Mouse (Mus musculus) limb, embryonic 14.5 days (tissue): Measurements from ENCODE around the gene Tas1r1. TPM values are rescaled to one million over a fixed set of nuclear protein-coding genes. Genes with fewer than 3 reads are reported as not detected.

ENCODE experiments used
- ATAC-seq: fragments of 200-750 bp; cut with Nextera tagmentation; 2 replicates; pipeline ENCODE4 v1.8.0; 2017; ENCODE audit warnings: low read depth, moderate number of reproducible peaks, moderate TSS enrichment; ENCODE audit not compliant: low FRiP score
- DNase-seq: peaks from one replicate; pipeline ENCODE4 v3.0.0-alpha.2; 2015; ENCODE audit warnings: low spot score
- H3K27ac ChIP-seq: fragments of 300-500 bp; sonication (generic); replicated peaks from 2 replicates; pipeline ENCODE4 v1.5.1; 2014; ENCODE audit warnings: low read depth, mild to moderate bottlenecking, low read length, moderate library complexity, mixed read lengths
- H3K27me3 ChIP-seq: fragments of 300-500 bp; sonication (generic); 2 replicates; pipeline ENCODE4 v1.6.1; 2014; ENCODE audit warnings: low read length, mixed read lengths; ENCODE audit not compliant: control insufficient read depth, insufficient read depth
- H3K36me3 ChIP-seq: fragments of 300-500 bp; sonication (generic); 2 replicates; pipeline ENCODE4 v1.6.1; 2014; ENCODE audit warnings: mild to moderate bottlenecking, low read length, moderate library complexity, mixed read lengths; ENCODE audit not compliant: control insufficient read depth, insufficient read depth
- H3K4me1 ChIP-seq: fragments of 300-500 bp; sonication (generic); 2 replicates; pipeline ENCODE4 v1.6.1; 2014; ENCODE audit warnings: antibody characterized with exemption, low read length, mixed read lengths; ENCODE audit not compliant: control insufficient read depth, insufficient read depth
- H3K4me2 ChIP-seq: fragments of 300-500 bp; sonication (generic); replicated peaks from 2 replicates; pipeline ENCODE4 v1.6.1; 2014; ENCODE audit warnings: low read depth, mild to moderate bottlenecking, low read length, moderate library complexity; ENCODE audit not compliant: severe bottlenecking
- H3K4me3 ChIP-seq: fragments of 300-500 bp; sonication (generic); replicated peaks from 2 replicates; pipeline ENCODE4 v1.5.1; 2014; ENCODE audit warnings: low read length
- H3K9ac ChIP-seq: fragments of 300-500 bp; sonication (generic); 2 replicates; pipeline ENCODE4 v1.6.1; 2014; ENCODE audit warnings: mild to moderate bottlenecking, low read depth, low read length, moderate library complexity; ENCODE audit not compliant: severe bottlenecking
- H3K9me3 ChIP-seq: fragments of 300-500 bp; sonication (generic); 2 replicates; pipeline ENCODE4 v1.6.1; 2016; ENCODE audit warnings: low read length; ENCODE audit not compliant: control insufficient read depth
- POLR2A ChIP-seq: fragments of 200-500 bp; IDR thresholded peaks from 2 replicates; pipeline ENCODE4 v1.8.0; 2012; ENCODE audit warnings: inconsistent platforms, mild to moderate bottlenecking, moderate library complexity, borderline replicate concordance; ENCODE audit not compliant: insufficient read depth, insufficient read length; ENCODE audit errors: extremely low read depth
- WGBS: fragments of 180-500 bp; shearing (Covaris S2); extraction: QIAGEN DNeasy Blood & Tissue Kit; methylation state at CpG from one replicate; pipeline ENCODE4 v1.1.7; 2014; 5-methylcytosine and 5-hydroxymethylcytosine counted together
- polyA plus RNA-seq, 2 experiments: library from polyadenylated mRNA; depleted of rRNA in 1 of 2; stranded (reverse) in 1 of 2; unstranded in 1 of 2; fragments of >200 nt; fragmentation: Nextera tagmentation in 1 of 2; extraction: Ambion mirVana in 1 of 2; gene quantifications; 2 replicates each; pipeline versions ENCODE4 v1.2.1 to v1.2.3; 2012 to 2014

The Tas1r1 gene
- polyA plus RNA-seq, 2 experiments = 1.0 to 1.3 TPM

DNA sequence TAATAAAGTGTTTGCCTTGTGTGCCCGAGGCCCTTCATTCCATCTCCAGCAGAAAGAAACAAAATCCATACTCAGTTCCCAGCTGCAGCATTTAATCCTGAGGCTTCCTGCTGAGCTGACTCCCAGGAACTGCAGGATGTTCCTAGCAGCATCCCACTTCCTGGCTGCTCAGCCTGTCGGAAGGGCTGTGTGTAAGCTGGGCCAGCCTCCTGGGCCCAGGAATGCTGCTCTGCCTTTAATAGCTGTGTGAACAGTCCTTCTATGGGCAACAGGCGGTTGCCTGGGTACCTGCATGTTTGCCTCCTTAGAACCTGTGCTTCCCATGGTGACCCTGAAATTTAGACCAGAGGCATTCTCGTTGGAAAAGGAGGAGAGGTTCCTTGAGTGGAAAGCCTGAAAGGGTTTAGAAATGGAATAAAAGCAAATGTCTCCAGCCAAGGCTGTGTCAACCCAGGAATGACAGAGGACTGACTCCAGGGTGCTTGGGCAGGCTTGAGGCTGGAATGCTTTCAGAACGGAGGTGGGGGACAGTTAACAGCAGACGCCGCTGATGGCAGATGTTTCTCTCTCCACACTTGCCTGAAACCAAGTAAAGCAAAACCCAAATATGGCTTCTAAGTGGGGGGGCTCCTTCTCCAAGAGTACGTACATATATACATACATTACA, 30.8 kb downstream of the Tas1r1 start:
- DNase-seq = no peak
- H3K27me3 ChIP-seq = no peaks in the 10 kb centered on the region
- ATAC-seq = no peak
- H3K4me1 ChIP-seq = peaks cover 28% of the 10 kb centered on the region
- H3K36me3 ChIP-seq = peaks cover 3% of the 10 kb centered on the region; the same call in 1 of the 2 replicates
- H3K27ac ChIP-seq = no peak overlapping the region
- H3K4me3 ChIP-seq = peak overlapping the region; percentile 81
- peak overlapping the region; percentile 74; the same call in 1 of the 2 replicates for H3K9ac ChIP-seq
- no peaks in the 10 kb centered on the region for H3K9me3 ChIP-seq
- 3% methylated on average over 8 of the region's 8 CpGs for WGBS
- TF ChIP-seq POLR2A = no peak
- H3K4me2 ChIP-seq = peak overlapping the region; percentile 100

DNA sequence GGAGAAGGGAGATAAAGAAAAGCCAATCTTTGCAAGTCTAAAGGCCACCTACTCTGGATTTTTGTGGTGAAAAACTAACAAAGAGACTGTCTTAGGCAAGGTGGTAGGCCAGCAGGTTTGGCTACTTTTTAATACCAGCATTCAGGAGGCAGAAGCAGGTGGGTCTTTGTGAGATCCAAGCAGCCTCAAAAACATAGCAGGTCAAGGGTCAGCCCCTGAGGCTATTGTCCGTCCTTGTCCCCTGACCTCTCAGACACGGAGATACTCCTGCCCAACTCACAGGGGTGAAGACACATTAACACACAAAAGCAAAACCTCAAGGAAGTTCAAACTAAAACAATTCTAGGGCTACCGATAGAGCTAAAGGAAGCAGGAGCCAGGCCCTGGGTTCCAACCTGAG, 31.6 kb downstream of the Tas1r1 start:
- 29% methylated on average over 3 of the region's 3 CpGs for WGBS
- no peak for TF ChIP-seq POLR2A
- no peak overlapping the region for H3K4me2 ChIP-seq
- H3K27ac ChIP-seq = no peak overlapping the region
- no peak overlapping the region for H3K9ac ChIP-seq
- no peaks in the 10 kb centered on the region for H3K36me3 ChIP-seq
- H3K9me3 ChIP-seq = no peaks in the 10 kb centered on the region
- H3K4me3 ChIP-seq = no peak overlapping the region
- ATAC-seq = no peak
- peaks cover 28% of the 10 kb centered on the region for H3K4me1 ChIP-seq
- DNase-seq = no peak
- no peaks in the 10 kb centered on the region for H3K27me3 ChIP-seq

DNA sequence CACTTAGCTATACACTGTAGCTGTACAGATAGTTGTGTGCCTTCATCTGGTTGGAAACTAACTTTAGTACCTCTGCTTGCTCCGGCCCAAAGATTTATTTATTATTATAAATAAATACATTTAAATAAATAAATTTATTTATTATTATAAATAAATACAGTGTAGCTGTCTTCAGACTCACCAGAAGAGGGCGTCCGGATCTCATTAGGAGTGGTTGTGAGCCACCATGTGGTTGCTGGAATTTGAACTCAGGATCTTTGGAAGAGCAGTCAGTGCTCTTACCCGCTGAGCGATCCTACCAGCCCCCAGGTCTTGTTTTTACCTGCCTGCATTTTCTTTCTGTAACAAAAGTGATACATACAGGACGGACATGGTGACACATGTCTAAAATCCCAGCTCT, 32.2 kb downstream of the Tas1r1 start:
- no peak for ATAC-seq
- Histone ChIP-seq H3K4me3 (no peak overlapping the region), H3K27me3 (no peaks in the 10 kb centered on the region), H3K4me2 (no peak overlapping the region), H3K4me1 (peaks cover 24% of the 10 kb centered on the region), H3K36me3 (no peaks in the 10 kb centered on the region), H3K9ac (no peak overlapping the region), H3K9me3 (no peaks in the 10 kb centered on the region), H3K27ac (no peak overlapping the region)
- 80% methylated on average over 6 of the region's 6 CpGs for WGBS
- TF ChIP-seq POLR2A = no peak
- DNase-seq = no peak

DNA sequence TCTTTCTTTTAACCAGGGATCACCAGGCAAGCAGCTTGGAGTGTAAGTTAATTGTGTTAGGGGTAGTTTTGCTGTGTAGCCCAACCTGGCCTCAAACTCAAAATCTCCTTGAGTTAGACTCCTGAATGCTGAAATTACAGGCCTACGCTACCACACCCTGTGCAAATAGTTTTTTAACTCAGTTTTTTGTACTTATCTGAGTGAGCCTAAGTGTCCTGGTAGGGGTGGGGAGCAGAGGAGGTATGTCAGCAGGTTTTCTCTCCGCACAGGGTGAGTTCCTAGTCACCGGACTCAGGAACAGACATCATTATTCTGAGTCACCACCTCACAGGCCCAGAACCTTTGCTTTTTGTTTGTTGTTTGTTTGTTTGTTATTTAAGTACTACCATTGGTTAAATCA, 36.3 kb downstream of the Tas1r1 start:
- Histone ChIP-seq H3K4me3 (no peak overlapping the region), H3K4me2 (no peak overlapping the region), H3K27ac (no peak overlapping the region), H3K27me3 (no peaks in the 10 kb centered on the region), H3K4me1 (peaks cover 9% of the 10 kb centered on the region; the same call in 1 of the 2 replicates), H3K36me3 (no peaks in the 10 kb centered on the region), H3K9ac (no peak overlapping the region), H3K9me3 (no peaks in the 10 kb centered on the region)
- WGBS = 96% methylated on average over 3 of the region's 3 CpGs
- no peak for TF ChIP-seq POLR2A
- DNase-seq (no peak), ATAC-seq (no peak)

DNA sequence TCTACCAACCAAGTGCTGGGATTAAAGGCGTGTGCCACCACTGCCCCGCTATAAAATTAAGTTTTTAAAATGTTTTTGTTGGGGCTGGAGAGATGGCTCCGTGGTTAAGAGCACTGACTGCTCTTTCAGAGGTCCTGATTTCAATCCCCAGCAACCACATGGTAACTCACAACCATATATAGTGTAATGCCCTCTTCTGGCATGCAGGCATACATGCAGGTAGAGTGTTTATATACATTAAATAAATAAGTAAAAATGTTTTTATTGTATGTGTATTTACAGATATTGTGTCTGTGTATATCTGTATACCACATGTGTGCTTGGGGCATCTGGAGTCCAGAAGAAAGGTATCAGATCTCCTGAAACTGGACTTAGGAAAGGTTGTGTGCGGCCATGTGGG, 37.0 kb downstream of the Tas1r1 start:
- ATAC-seq = no peak
- H3K9ac ChIP-seq = no peak overlapping the region
- no peak overlapping the region for H3K27ac ChIP-seq
- no peaks in the 10 kb centered on the region for H3K36me3 ChIP-seq
- H3K4me3 ChIP-seq = no peak overlapping the region
- peaks cover 10% of the 10 kb centered on the region; the same call in 1 of the 2 replicates for H3K4me1 ChIP-seq
- no peaks in the 10 kb centered on the region for H3K27me3 ChIP-seq
- WGBS = 67% methylated on average over 4 of the region's 4 CpGs
- no peak for DNase-seq
- H3K9me3 ChIP-seq = no peaks in the 10 kb centered on the region
- H3K4me2 ChIP-seq = no peak overlapping the region
- TF ChIP-seq POLR2A = no peak
